Mouse (Mus musculus) ovary, postnatal 14 days (tissue): ENCODE results near the gene Lct.
A peak's percentile ranks its signal among the peaks of the same experiment; 100 is the strongest.
"Not testable (repeated sequence)": the region's sequence is repeated elsewhere in the genome, so short reads cannot be mapped to it uniquely, and the experiment has no call there.

ENCODE experiments used
- DNase-seq: peaks from one replicate; pipeline ENCODE4 v3.0.0; 2022; ENCODE audit warnings: low spot score

The Lct gene

DNA sequence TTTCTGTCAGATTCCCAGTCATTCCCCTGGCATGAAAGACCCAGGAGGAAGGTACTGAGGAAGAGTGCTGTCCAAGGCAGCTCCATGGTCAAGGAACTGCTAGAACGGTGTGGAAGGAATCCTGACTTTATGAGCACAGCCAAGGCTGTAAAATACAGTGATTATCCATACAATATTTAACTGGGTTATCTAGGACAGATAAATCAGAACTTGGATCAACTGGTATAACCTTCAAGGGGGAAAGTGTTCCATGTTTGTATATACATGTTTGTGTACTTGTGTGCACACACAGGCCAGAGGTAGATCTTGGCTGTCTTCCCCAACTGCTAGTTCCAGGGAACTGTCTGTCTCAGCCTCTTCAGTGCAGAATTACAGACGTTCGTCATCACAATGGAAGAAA is at the start of gene Lct:
TSS of gene Lct (minus strand) at position 101 of the 400 bp plus-strand sequence.
- DNase-seq: no peak

DNA sequence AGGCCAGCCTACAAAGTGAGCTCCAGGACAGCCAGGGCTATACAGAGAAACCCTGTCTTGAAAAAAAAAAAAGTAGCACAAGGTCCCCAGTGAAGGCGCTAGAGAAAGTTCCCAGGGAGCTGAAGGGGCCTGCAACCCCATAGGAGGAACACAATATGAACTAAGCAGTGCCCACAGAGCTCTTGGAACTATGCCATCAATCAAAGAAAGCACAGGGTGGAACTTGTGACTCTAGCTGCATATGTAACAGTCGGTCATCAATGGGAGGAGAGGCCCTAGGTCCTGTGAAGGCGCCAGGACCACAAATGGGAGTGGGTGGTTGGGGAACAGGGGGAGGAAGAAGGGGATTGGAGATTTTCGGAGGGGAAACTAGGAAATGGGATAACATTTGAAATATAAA is 48.7 kb upstream of the Lct start:
- no peak for DNase-seq

DNA sequence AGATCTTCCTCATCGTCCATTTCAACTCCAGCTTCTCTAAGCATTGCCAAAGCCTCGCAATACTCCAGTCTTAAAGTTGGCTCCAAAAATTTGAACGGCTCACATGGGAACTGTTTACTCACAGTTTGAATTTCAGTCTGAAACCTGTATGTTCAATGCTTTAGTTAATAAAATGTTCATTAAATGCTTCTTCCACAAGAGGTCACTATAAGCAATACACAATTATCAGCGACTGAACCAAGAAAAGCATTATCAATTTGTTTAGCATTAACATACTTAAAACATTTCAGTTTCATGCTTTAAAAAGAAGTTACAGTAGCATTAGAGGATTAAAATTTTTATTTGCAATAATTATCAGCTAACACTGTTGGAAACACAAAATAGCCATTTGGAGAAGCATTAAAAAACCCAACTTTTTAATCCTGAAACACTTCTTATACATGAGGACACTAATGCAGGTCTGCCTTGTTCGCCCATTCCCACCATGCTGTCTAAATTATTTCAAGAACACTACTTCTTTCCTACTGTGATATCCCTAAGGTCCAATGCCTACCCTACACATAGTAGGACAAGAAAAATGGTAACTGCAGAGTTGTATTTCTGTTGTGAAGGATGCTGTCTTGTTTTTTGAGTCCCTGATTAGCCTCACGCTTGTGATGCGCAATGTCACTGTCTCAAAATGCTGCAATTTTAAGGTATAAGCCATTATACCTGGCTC is 44.2 kb upstream of the Lct start:
- no peak for DNase-seq

DNA sequence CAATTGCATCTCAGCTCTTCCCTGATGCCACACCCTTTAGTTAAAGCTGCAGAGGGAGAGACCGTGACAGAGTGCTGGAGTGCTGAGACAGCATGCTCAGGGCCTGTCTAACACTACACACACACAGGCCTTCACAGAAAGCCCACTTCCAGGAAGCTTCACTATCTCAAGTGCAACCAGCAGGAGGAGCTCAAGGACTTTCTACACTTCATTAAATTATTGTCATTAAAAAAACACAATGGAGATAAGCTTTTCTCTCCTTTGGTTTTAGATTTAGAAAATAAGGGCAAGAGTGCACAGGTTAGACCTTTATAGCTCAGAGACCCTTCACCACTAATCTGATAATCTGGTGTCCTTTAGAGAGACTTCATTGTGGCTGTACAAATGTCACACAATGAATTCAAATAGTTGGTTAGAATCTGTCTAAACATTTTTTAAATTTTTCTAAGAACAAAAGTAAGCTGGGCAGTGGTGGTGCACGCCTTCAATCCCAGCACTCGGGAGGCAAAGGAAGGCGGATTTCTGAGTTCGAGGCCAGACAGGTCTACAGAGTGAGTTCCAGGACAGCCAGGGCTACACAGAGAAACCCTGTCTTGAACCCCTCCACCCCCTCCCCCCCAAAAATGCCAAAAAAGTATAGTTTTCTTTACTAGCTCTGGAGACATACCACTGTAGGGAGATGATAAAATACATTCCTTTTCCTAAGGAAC is 40.8 kb upstream of the Lct start:
- peak; percentile 27 for DNase-seq

DNA sequence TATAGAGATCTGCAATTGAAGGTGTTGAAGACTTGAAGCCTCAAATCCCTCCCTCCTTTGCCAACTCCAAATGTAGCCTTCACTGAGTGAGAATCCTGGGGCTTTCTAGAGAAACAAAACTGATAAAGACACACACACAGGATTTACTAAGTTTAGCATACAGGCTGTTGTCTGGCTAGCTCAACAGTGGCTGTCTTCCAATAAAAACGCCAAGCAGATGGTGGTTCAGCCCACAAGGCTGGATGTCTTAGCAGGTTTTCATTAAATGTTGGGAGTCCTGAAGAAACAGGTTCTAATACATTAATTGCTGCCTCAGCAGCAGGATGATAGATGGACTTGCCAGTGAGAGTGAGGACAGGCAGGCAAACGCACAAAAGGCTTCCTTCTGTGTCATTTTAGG is 32.5 kb upstream of the Lct start:
- DNase-seq: no peak

DNA sequence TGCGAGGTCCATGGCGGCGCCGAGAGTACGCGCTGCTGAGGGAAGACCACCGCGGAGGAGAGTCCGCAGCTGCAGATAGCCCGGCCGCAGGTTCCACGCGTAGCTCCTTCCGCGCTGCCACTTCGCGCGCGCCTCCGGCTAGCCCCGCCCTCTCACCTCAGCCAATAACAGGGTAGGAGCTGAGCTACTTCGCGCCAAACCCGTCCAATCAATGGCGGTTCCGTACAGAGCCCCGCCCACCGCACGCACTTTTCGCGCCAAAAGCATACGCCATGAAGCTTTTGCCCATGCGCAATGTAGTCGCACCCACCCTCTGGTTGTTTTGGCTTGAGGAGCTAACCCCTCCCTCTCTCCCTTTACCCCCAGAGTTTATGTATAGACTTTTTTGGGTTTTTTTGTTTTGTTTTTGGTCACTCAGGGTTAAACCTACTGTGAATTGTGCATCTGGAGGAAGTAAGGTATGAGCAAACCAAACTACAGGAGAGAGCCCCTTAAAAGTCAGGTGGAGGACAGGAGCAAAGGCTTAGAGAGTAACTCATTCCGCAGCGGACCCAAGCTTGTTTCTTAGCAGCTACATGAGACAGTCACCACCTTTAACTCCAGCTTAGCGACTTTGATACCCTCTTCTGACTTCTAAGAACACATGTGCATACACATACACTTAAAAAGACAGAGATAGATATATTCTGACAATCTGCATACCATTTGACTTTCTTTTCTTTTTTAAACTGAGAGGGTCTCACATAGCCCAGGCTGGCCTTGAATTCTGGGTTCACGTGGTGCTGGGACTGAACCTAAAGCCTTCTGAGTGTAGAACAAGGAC is 31.6 kb upstream of the Lct start, which contains the start of gene Mcm6:
TSS of gene Mcm6 (minus strand) at position 111 of the 823 bp plus-strand sequence.
- peak; percentile 88 for DNase-seq

DNA sequence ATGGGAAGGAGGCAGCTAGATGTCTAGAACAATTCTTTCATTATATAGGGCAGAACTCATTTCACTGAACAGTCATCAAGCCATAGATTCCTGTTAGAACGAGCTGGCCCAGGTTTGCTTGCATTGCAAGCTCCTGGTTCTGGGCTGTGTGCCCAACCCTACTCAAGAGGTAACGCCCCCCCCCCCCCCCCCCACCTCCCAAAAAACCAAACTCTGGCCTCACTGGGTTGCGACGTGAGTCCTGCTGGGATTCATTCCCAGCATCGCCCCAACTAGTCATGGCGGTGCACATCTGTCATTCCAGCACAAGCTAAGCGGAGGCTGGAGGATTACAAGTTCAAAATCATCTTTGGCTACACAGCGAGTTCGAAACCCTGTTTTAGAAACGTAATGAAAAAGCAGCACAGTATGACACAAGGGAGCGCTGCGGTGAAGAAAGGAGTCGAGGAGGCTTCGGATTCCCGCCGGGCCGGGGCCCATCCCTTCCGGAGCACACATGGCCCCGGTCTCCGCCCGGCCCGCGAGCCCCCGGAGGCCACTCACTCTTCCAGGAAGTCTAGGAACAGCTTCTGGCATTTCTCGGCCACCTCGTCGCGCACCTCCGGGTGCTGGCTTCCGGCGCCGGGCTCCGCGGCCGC is 30.9 kb upstream of the Lct start:
- no peak for DNase-seq

DNA sequence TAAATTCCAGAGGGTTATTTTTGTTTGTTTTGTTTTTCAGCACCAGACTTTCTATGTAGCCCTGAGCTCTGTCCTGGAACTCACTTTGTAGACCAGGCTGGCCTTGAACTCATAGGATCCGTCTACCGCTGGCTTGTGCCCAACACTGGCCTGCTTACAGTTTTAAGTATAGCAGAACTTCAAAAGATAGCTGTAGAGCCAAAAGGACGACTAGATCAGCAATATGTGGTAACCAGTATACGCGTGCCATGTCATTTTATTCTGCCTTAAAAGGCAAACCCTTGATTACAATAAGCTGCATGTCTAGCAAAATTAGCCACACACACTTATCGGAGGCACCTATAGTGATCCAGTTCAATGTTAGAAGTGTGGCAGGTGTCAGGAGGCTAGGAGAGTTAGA is 30.2 kb upstream of the Lct start:
- DNase-seq: no peak

DNA sequence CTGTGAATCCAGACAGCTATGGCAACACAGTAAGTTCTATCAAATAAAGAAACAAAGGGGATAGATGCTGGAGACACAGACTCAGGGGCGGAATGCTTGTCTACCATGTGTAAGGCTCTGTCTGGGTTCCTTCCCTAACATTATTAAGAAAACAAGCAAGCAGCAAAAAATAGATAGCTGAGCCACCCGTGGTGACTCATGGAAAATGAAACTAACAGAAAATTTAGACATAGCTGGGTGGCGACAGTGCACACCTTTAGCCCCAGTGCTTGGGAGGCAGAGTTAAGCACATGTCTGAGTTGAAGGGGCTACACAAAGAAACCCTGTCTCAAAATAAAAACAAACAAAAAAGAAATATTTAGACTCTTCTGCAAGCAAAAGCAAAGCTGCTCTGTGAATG is 29.3 kb upstream of the Lct start:
- no peak for DNase-seq

DNA sequence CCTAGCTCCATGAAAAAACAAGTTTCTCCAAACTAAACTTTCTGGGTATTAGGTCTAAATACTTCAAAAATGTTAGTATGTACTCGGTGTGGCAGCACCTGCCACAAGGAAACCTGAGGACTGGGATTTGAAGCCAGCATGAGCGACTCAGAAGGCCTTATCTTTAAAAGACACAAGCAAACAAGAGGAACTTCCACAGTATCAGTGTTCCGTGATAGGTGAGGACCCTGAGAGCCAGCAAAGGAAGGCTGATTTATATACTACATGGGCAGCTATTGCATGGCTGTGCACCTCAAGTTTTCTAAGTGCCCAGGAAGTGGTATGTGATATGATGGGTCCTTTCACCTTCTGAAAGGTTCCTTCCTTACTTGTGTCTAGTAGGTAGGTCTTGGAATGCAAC is 25.0 kb upstream of the Lct start:
- DNase-seq: no peak

DNA sequence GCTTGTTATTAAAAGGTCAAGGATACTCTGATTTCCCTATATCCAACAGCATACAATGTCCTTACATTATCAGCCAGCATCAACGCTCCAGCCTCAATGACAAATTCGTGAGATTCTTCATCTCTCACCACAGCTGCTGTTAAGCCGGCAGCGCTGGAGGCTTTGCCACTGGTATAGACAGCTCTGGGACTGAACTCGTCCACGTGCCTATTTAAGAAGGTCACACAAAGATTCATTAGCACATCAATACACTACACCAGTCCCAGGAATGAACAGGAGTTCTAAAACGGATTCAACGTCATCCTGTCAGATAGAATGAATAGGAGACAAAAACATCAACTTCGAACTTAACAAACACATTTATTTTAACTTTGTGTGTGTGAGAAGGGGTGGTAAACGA is 16.1 kb upstream of the Lct start:
- no peak for DNase-seq

DNA sequence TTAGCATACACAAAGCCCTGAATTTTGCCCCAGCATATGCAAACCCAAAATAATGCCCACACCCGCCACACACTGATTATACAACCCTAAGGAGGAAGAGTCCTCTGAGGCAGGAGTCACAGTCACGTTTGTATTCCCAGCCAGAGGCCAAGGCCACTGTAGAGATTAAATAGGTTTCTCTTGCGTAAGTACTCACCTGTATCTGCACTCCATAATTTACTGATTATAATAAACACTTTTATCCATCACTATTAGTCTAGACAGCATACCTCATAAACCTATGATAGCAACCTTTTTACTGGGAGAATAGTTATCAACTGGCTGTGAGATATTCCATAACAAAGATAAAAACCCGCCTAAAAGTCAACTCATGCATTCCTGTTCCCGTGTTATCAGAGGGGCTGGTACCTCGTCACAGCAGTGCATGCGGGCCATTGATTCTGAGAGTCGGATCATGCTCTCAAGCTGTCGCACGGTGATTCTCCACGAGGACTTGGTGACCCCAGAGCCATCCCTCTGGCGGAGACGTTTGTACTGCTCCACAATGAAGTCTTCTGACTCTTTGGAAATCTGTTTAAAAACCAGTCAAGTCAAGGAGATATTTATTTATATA is 9.7 kb upstream of the Lct start:
- DNase-seq: no peak

DNA sequence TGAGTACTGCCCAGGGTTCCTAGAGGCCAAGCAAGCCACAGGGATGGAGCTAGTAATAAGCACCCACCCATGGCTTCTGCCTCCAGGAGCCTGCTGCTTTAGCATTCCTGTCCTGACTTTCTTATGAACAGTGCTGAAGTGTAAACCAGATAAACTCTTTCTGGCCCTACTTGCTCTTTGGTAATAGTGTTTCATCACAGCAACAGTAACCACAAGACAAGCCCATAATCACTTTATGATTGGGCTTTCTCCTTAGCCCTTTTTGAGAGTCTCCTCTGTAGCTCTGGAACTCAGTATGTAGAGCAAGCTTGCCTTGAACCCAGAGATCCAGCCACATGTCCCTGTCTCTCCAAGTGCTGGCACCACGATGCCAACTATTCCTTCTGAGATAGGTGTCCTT is 2.2 kb upstream of the Lct start:
- no peak for DNase-seq

DNA sequence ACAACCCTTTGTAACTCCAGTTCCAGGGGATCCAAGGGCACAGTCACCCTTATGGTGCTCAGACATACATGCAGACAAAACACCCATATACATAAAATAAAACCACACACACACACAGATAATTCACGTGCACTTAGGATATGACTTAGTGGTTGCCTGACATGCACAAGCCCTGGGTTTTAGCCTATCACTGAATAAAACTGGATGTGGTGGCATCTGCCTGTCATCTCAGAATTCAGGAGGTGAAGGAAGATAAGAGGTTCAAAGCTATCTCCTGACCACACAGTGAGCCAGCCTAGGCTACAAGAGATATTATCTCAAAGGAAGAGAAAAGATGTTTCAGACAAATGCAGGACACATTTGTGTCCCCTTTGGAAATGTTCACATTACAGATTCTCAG is 953 bp downstream of the Lct start:
- DNase-seq: no peak

DNA sequence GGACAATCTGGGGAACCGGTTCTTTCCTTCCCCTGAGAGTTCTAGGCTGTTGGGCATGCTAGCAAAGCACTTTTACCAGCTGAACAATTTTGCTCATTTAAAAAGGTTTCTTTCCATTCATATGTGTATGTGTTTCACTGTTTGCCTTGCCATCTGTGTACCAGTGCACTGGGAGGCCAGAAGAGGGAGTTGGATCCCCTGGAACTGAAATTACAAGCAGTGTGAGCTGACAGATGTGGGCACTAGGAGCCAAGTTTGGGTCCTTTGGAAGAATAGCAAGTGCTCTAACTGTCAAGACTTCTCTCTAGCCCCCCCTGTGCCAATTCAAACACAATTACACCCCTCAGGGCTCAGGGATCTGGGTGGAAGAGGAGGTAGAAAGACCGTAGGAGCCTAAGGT is 3.3 kb downstream of the Lct start:
- DNase-seq: no peak

DNA sequence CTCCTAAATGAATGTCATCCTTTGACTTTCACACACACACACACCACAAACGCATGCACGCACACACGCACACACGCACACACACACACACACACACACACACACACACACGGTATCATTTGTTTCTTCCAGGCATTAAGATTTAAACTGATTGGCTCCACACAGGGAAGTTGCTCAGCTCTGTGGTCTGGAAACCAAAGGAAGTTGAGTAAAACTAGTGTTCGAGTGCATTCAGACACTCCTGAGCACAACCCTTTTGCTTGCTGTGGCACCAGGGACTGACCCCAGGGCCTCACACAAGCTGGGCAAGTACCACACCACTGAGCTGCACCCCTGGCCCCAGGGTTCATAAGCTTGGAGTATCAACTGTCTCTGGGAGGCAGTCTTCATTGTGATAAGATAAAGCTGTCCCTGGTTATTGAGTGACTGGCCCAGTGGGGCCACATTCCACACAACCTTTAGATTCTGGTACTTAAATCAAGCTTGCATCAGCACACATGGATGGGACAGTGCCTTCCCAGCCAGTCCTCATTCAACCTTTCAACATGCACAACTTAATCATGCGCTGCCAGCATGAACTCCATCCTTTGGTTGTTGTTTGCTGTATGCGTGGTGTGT is 5.0 kb downstream of the Lct start:
- no peak for DNase-seq

DNA sequence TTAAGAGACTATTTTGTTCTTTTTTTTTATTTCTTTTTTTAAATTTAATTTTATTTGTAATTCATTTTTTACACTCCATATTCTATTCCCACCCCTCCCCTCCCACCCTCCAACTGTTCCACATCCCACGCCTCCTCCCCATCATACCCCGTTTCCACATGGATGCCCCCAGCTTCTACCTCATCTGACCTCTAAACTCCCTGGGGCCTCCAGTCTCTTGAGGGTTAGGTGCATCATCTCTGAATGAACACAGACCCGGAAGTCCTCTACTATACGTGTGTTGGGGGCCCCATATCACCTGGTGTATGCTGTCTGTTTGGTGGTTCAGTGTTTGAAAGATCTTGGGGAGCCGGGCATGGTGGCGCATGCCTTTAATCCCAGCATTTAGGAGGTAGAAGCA is 8.9 kb downstream of the Lct start:
- not testable (repeated sequence) for DNase-seq

DNA sequence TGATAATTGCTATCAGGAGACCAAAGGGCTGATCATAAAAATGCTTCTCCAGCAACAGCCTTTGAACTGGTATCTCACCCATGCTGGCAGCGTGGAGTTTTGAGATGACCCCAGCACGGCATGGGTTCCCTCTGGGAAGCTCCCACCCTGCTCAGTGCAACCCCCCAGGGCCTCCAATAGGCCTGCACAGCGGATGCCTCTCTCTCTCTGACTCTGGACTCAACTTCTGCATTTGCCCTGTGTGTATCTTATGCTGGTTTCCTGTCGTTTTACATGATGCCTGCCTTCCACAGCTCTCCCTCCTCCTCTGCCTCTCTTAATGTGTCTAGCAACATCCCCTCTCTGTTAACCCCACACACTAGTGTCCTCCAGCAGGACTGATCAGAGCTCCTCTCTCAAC is 13.5 kb downstream of the Lct start:
- no peak for DNase-seq

DNA sequence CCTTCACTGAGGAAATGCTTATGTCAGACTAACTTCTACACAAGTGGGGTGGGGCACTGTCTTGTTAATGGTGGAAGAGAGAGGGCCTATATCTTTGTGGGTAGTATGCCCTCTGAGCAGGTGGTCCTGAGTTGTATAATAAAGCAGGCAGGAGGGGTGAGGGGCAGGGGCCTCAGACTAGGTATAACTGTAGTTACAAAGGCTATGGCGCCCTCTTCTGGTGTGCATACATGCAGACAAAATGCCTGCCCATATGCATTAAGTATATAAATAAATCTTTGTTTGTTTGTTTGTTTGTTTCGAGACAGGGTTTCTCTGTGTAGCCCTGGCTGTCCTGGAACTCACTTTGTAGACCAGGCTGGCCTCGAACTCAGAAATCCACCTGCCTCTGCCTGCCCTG is 19.1 kb downstream of the Lct start:
- no peak for DNase-seq

DNA sequence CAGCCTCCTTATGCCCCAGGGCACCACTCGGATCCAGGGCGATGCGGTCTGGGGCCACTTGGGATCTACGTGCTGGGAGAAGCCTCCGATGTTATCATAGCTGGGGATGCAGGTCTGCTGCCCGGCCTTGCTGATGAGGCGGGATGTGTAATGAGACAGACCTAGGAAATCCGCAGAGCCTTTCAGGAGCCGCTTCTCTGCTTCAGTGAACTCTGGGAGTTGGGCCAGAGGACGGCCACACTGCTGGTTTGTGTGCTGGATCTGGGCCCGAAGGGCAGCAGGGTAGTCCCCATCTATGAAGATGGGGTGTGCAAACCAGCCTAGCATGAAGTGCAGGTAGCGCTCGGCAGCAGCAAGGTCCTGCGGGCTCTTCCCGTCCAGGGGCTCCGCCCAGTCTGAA is 24.2 kb downstream of the Lct start:
- DNase-seq: peak; percentile 25

DNA sequence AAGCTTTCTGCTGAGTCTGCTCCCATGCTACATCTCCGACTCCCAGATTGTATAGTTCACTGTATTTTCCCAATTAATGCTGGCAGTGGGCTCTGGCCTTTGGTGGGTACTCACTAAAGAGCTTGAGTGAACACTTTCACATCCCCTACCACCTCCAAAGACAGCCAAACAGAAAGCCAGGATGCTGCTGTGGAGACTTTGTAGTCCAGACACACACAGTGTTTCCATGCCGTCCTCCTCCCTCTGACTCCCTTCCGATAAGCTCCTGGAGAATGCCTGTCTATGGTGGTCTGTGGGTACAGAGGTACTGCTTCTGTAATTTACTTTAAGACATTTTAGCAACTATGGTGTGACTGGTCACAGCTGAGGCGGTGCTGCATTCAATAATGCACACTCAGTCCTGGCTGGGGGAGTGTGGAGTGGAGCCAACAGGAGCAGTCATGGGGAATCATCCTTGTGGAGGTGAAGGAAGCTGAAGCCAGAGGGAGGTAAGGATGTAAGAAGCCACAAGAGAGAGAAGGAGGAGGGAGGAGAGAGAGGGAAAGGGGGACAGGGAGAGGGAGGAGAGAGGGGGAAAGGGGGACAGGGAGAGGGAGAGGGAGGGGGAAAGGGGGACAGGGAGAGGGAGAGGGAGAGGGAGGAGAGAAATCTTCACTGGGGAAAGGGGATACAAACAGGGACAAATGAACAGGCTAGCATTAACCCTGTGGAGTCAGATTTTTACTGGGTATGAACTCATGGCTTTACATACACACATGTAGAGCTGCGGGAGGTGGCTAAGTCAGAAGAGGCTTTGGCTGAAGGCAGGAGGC is 32.2 kb downstream of the Lct start:
- DNase-seq: no peak
